Mouse (Mus musculus): ENCODE results near the gene Otulinl.

Gene Otulinl

DNA sequence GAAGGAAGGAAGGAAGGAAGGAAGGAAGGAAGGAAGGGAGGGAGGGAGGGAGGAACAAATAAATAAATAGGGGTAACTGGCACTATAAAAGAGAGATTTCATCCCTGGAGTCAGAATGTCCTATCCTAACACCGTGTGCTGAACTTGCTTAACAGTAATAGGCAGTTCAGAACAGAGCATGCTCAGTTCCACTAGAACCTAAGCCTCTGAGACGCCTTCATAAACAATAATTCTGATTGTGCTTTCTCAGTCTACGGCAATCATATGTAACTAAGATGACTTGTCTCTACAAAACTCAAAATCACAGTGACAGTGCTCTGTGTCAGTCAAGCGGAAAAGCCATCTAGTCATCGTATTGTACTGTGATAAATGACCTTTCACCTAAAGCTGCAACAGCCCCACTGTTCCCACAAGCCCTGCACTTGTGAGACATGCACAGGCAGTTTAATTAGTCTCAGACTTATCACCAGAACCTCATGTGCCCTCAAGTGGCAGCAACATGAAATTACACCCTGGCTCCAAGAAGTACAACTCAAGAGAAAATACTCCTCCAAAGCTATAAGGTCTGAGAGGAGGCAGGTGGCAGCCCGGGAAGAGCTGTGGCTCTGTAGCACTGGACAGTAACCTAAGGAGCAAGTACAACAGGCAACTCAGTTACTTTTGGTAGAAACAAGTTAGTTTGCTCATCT lies 68.7 kb downstream of the Otulinl start:
- DNase-seq = peak; percentile 64

DNA sequence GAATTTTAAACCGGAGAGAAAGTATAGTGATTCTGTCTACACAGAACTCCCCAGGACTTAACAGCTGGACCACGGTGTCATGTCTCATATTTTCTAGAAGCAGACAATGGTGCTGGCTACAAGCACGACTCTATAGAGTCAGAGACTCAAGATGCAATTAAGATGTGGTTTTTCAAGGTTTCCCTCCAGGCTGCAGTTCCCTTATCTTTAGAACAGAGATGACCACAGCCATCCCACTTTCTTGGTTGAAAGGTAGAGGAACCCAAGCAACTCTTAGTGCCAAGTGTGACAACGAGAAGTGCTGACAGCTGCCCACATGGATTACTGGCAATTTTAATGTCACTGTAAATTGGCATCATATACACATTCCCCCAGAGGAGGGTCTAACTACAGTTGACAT lies 71.8 kb downstream of the Otulinl start:
- DNase-seq = no peak

DNA sequence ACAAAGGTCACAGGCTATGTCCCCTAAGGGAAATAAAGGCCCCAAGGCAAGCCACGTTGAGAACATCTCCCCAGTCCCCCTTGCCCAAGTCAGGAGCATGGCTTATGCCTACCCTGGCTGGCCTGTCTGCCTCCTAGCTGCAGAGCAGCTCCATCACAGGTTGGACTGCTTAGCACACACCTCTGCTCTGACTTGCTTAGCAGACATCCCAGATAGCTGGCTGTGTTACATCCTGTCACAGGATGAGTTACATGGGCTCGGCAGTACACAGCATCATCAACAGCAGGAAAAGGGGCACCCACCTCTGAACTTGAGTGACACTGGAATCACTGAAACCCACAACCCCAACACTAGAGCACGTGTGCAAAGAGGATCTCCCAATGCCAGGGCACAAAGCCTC lies 76.1 kb downstream of the Otulinl start:
- no peak for DNase-seq

All from right cerebral cortex, postnatal 14 days (tissue).